Mouse (Mus musculus): ENCODE data around the gene Olfr284.
A peak's percentile ranks its signal among the peaks of the same experiment; 100 is the strongest.

The Olfr284 gene

DNA sequence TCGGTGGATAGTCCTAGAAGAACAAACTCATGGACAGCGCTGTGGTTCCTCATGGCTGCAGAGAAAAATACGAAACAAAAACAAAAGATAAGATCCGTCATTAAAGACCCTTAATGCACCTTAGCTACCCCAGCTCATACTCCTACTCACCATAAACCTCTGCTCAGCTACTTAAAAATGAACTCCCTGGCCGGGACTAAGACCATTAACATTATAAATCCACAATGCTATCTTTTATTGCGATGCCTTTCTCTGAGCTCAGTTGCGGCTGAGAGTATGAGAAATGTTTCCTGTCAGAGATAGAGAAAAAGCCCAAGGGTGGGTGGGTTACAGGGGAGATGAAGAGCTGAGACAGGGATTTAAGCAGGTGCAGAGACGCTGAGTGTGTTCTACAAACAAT, at the start of gene Olfr284:
TSS of gene Olfr284 (minus strand) at position 101 of the 400 bp plus-strand sequence.
- DNase-seq: no peak

- DNase-seq: peak; percentile 75
Measured at GRCm38 (mm10) chr15:98389796-98390195, 49.0 kb upstream of the Olfr284 start.

GRCm38 (mm10) chr15:98387621-98388020, 46.8 kb upstream of the Olfr284 start:
- DNase-seq: no peak

DNA sequence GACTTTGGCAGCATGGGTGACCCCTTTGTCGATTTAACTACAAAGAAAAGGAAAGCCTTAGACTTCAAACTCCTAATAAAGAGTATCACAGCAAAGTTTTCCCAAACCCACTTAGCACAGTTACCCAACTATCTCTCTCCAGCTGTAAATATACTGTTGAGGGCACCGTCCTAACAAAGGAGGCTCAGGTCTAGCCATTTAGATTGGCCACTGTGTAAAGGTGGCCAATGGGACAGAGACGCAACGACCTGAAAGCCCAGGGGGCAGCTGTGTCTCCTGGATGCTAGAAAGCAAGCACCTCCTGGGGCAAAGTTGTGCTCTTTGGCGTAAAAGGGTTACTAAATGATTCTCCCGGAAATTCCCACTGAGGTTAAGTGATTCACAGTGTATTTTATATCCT, 40.1 kb upstream of the Olfr284 start, which contains the start of gene Olfr283:
TSS of gene Olfr283 (minus strand) at position 101 of the 400 bp plus-strand sequence.
- DNase-seq: no peak

DNA sequence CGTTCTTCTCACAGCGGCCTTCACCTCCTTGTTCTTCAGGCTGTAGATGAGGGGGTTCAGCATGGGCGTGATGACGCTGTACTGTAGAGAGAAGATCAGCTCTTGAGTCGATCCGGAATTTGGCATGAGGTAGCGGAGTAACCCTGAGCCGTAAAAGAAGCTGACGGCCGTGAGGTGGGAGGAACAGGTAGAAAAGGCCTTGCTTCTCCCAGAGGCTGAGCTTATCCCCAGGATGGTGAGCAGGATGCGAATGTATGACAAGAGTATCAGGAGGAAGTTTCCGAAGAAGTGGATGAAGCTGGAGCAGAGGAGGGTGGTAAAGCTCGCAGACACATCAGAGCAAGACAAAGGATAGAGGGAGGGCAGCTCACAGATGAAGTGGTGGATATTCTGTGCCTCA, 37.4 kb upstream of the Olfr284 start:
- no peak for DNase-seq

DNA sequence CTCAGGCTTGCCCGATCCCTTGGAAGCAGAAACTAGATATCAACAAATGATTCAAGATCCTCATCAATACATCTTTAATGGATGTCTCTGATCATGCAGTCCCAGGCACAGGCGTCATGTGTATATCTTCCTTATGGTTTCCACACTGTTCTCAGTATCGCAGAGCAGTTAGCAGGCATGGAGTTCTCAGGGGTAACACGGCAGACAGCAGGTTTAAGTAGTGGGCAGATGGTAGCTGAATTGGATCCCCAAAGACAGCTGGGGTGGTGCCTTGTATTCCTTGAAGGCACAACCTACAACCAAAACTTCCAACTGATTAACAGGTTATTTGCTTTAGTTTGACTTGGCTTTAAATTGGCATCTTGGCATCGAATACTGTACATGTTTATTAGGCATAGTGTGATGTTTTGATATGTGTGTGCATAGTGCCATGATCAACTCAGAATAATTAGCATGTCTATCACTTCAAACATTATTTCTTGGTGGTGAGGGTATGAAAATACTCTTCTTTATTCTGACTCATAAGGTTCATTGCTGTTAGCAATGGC, 23.5 kb downstream of the Olfr284 start, which contains the start of gene Olfr285:
TSS of gene Olfr285 (minus strand) at position 177 of the 548 bp plus-strand sequence.
- no peak for DNase-seq

DNA sequence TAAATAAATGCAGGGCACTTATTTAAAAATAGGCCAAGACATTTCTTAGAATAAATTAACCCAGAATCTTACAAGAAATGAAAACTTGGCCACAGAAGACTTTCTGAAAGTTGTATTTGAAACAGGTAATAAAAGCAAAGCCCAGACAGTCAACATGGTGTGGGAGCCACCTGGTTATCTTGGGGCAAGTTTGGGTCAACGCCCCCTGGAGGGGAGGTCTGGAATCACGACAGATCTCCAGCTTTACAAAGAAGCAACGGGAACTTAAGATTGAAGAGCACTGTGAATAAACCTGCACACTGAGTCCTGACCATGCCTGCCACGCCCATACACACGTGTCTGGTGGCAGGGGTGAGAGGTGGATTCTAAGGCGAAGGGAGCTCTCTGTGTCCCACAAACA, 25.1 kb downstream of the Olfr284 start:
- DNase-seq: peak; percentile 18

DNA sequence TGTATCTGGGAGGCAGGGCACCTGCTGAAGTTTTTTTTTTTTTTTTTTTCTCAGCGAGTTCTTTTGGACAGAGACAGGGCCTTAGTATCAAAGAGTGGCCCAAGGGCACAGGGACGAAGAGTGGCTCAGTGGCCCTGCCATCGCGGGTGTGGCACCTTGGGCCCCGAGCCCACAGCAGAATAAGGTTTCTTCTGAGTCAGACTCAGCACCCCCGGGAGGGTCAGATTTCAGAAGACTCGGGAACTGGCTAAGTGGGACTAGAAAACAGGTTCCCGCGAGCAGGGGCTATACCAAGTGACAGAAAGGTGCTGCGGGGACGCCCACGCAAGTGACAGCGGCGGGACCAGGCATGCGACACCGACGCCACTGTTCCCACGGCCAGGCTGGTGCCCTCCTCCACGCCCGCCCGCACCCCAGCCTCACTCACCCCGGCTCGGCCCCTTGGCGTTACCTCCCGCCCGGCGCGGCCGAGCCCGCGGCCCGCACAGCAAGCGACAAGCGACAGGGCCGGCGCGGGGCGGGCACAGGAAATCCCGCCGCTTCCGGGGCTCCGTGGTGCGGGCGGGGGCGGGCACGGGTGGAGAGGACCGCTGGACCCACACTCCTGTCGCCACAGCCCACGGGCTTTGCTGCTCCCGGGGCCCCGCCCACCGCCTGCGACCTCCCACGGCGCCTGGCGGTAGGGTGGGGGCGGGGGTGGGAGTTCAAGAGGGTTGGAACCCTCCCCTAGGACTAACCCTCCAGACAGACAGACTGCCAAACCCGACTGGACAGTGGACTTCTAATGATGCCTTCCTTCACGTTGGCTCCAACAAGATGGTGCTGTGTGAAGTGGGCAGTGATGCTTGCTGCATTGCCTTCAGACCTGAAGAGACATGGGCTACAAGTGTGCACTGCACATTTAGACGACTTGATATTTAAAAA, 44.9 kb downstream of the Olfr284 start, which contains the start of gene Zfp641:
TSS of gene Zfp641 (minus strand) at position 534 of the 924 bp plus-strand sequence.
- DNase-seq: peak; percentile 26

- DNase-seq: no peak
Measured at GRCm38 (mm10) chr15:98293651-98294050, 47.1 kb downstream of the Olfr284 start.

Data from kidney, adult 9 months (tissue).